Mouse (Mus musculus): Measurements from ENCODE around the gene Prkcg.

DNA sequence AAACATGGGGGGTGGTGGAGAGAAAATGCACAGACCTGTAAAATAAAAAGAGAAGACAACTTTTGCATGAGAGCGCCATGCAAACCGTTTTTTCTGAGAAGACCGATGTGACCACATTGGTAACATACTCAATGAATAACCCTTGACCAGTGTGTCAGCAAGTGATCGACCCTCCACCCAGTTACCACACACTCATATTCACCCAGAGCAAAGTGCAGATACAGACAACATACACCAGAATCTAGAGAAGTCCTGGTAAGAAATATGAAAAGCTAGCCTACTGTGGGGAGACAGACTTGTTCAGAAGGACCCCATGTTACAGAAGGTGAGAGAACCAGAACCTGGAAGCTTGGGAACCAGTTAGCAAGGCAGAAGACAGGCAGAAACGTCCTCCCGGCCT, 42.2 kb downstream of the Prkcg start:
- TF ChIP-seq CTCF (IDR thresholded peaks at IDR 0.05; ENCODE audit: low read depth, low read length) = no peak
- TF ChIP-seq EP300 (IDR thresholded peaks at IDR 0.05; ENCODE audit: insufficient read depth, low read depth, low read length) = no peak

Data from ES-Bruce4 (cell line).